Mouse (Mus musculus) testis, adult 2 months (tissue): ENCODE results near the gene Tex14.

ENCODE experiments used
- CTCF ChIP-seq: fragments of 200-500 bp; IDR thresholded peaks from 2 replicates; pipeline ENCODE4 v1.5.1; 2012; ENCODE audit warnings: low read depth, mild to moderate bottlenecking, inconsistent platforms, low read length, moderate library complexity; ENCODE audit not compliant: control insufficient read depth, insufficient read depth, insufficient replicate concordance
- POLR2A ChIP-seq: fragments of 200-500 bp; IDR thresholded peaks from 2 replicates; pipeline ENCODE4 v1.6.1; 2012; ENCODE audit warnings: low read depth, mild to moderate bottlenecking, inconsistent platforms, low read length, moderate library complexity; ENCODE audit not compliant: control insufficient read depth

GRCm38 (mm10) chr11:87367061-87367460 lies 37.8 kb upstream of the Tex14 start:
- TF ChIP-seq POLR2A (no peak), CTCF (no peak)
